In genomic region chr7:4501558-4502397, GRCm38 (mm10) we compare ENCODE assay signal across 8 mouse cellular contexts. TPM values are rescaled to one million over a fixed set of nuclear protein-coding genes. Genes with fewer than 3 reads are reported as not detected.
A peak's percentile ranks its signal among the peaks of the same experiment; 100 is the strongest.
DNase-seq lines count a peak whose midpoint lies in the region; ATAC-seq and TF ChIP-seq lines count a peak whose summit lies in the region.

Gene Ppp1r12c, minus strand, starts transcription at chr7:4501680.

- DNase-seq in ES-E14 (ENCODE audit: low read depth, low spot score), result peak; percentile 82
- peak; percentile 97 for DNase-seq in cerebellum, adult 18-20 months
- DNase-seq in forebrain, postnatal 0 days, result peak; percentile 97
- peak; percentile 97 for DNase-seq in heart, postnatal 4 days
- peak; percentile 93 to 95 for DNase-seq in layer of hippocampus, adult 8-10 months (ENCODE audit: low spot score in 2 of 2)
- DNase-seq in ovary, adult 18-20 months (ENCODE audit: low spot score), result peak; percentile 89
- peak; percentile 93 for DNase-seq in thymus, postnatal 0 days (ENCODE audit: low spot score)

- peak within 1 kb of the TSS; percentile 92 for H3K4me3 ChIP-seq in ES-E14 (ENCODE audit: insufficient read depth in 1 of 2, low read depth in 1 of 2, low read length in 2 of 2, poor library complexity in 1 of 2, severe bottlenecking in 1 of 2)
- peak within 1 kb of the TSS; percentile 83 for H3K4me3 ChIP-seq in forebrain, postnatal 0 days (ENCODE audit: low read depth, low read length)
- peak within 1 kb of the TSS; percentile 95 for H3K4me3 ChIP-seq in lung, embryonic 15.5 days

- H3K27me3 ChIP-seq in forebrain, postnatal 0 days (ENCODE audit: insufficient read depth, low read length), result no peaks in the 10 kb centered on the region
- no peaks in the 10 kb centered on the region for H3K27me3 ChIP-seq in lung, embryonic 15.5 days

- peak within 1 kb of the TSS; percentile 69 for H3K4me2 ChIP-seq in forebrain, postnatal 0 days (ENCODE audit: low read depth)
- H3K4me2 ChIP-seq in lung, embryonic 15.5 days, result peak within 1 kb of the TSS; percentile 76

- no peaks in the 10 kb centered on the region for H3K9me3 ChIP-seq in ES-E14 (ENCODE audit: control insufficient read depth, insufficient read depth, low read depth, low read length)
- H3K9me3 ChIP-seq in forebrain, postnatal 0 days (ENCODE audit: low read length), result no peaks in the 10 kb centered on the region
- no peaks in the 10 kb centered on the region for H3K9me3 ChIP-seq in lung, embryonic 15.5 days

- TF ChIP-seq CTCF in forebrain, postnatal 0 days (IDR thresholded peaks at IDR 0.05; ENCODE audit: low read depth), result no peak

- in situ Hi-C loops in ES-E14 (cut with MboI; ENCODE audit: low sequenced_read_pairs in 2 of 2, unreplicated experiment in 2 of 2), result no loop called here

- H3K9ac ChIP-seq in ES-E14 (ENCODE audit: insufficient read depth, low read depth, low read length, poor library complexity, severe bottlenecking), result peak within 1 kb of the TSS; percentile 88
- peak within 1 kb of the TSS; percentile 85 for H3K9ac ChIP-seq in forebrain, postnatal 0 days
- peak within 1 kb of the TSS; percentile 89 for H3K9ac ChIP-seq in lung, embryonic 15.5 days

- H3K36me3 ChIP-seq in ES-E14 (ENCODE audit: control insufficient read depth, insufficient read depth, low read length, poor library complexity, severe bottlenecking), result peaks cover under 1% of the 10 kb centered on the region; the same call in 1 of the 2 replicates
- H3K36me3 ChIP-seq in forebrain, postnatal 0 days (ENCODE audit: insufficient read depth), result peaks cover 5% of the 10 kb centered on the region; the same call in 1 of the 2 replicates
- no peaks in the 10 kb centered on the region; the same call in 1 of the 2 replicates for H3K36me3 ChIP-seq in lung, embryonic 15.5 days

- peak within 1 kb of the TSS; percentile 56; the same call in 1 of the 2 replicates for H3K27ac ChIP-seq in ES-E14 (ENCODE audit: insufficient read depth, low read depth, low read length, poor library complexity, severe bottlenecking)
- peak within 1 kb of the TSS; percentile 88 for H3K27ac ChIP-seq in forebrain, postnatal 0 days (ENCODE audit: low read depth, low read length)
- H3K27ac ChIP-seq in lung, embryonic 15.5 days, result peak within 1 kb of the TSS; percentile 96

- ATAC-seq in forebrain, postnatal 0 days, result peak; percentile 96
- peak; percentile 94 for ATAC-seq in lung, embryonic 15.5 days (ENCODE audit: borderline replicate concordance, extremely low read depth, low FRiP score, low TSS enrichment)

- no peaks in the 10 kb centered on the region; a peak in 1 of 4 replicates for H3K4me1 ChIP-seq in ES-E14 (ENCODE audit: control insufficient read depth in 2 of 2, insufficient read depth in 2 of 2, low read length in 2 of 2, poor library complexity in 1 of 2)
- peaks cover 19% of the 10 kb centered on the region; the same call in 1 of the 2 replicates for H3K4me1 ChIP-seq in forebrain, postnatal 0 days (ENCODE audit: insufficient read depth)
- H3K4me1 ChIP-seq in lung, embryonic 15.5 days, result peaks cover 32% of the 10 kb centered on the region

- WGBS in forebrain, postnatal 0 days, result 2% methylated on average over 62 of the region's 62 CpGs
- WGBS in lung, embryonic 15.5 days, result under 1% methylated on average over 61 of the region's 62 CpGs

TF ChIP-seq in ES-E14, 5 proteins besides CTCF, POLR2A, EP300 and RAD21:
- TF ChIP-seq HCFC1 (IDR thresholded peaks at IDR 0.05; ENCODE audit: borderline replicate concordance, insufficient read depth, low read length) (peak; percentile 92), ZNF384 (IDR thresholded peaks at IDR 0.05; ENCODE audit: low read depth, low read length) (no peak), ZC3H11A (IDR thresholded peaks at IDR 0.05; ENCODE audit: borderline replicate concordance, low read depth, low read length) (peak; percentile 69), MAFK (IDR thresholded peaks at IDR 0.05; ENCODE audit: insufficient read depth, low read depth, low read length) (no peak), CHD2 (IDR thresholded peaks at IDR 0.05; ENCODE audit: low read depth, low read length) (no peak)

RNA-seq across cellular contexts. Expression of gene Ppp1r12c, which starts in this region (rescaled TPM):
- total RNA-seq in ES-E14 (2012; rRNA removed), result 83.2 and 126 TPM in 2 replicates
- 94.2 and 100 TPM in 2 replicates for total RNA-seq in forebrain, postnatal 0 days (2014; rRNA removed)
- polyA plus RNA-seq in forebrain, postnatal 0 days (2015; fragmentation: Nextera tagmentation; extraction: Ambion mirVana), result 27.8 and 35.1 TPM in 2 replicates
- 10 to 100 TPM; 89.8 to 92.3 TPM for total RNA-seq in heart, postnatal 4 days (2021)
- total RNA-seq in layer of hippocampus, adult 8-10 months (2022), result 100 to 1,000 TPM; 143 to 158 (median 147) TPM
- 41.6 and 49.0 TPM in 2 replicates for polyA plus RNA-seq in lung, embryonic 15.5 days (2015; fragmentation: Nextera tagmentation; extraction: Ambion mirVana)
- 36.3 and 48.3 TPM in 2 replicates for polyA plus RNA-seq in thymus, postnatal 0 days (2015; fragmentation: Nextera tagmentation; extraction: Ambion mirVana)

Comparison
In these comparisons a context has a peak if more than half of its experiments do, and no peak if none do; other contexts are left out.
1. Peak in every context shown above with its lines: DNase-seq, ATAC-seq, H3K4me3 ChIP-seq and H3K27ac ChIP-seq.